Mouse (Mus musculus) cerebellum, adult 2 months (tissue): ENCODE data around the gene Prlh.

Experiments used
- CTCF ChIP-seq: fragments of 200-500 bp; IDR thresholded peaks from 2 replicates; pipeline ENCODE4 v1.5.1; 2011; ENCODE audit warnings: low read depth, mild to moderate bottlenecking, control low read depth, low read length, moderate library complexity, borderline replicate concordance; ENCODE audit not compliant: insufficient read depth
- POLR2A ChIP-seq: fragments of 200-500 bp; IDR thresholded peaks from 2 replicates; pipeline ENCODE4 v1.6.1; 2011; ENCODE audit warnings: low read length, control low read depth, borderline replicate concordance; ENCODE audit not compliant: insufficient read depth

DNA sequence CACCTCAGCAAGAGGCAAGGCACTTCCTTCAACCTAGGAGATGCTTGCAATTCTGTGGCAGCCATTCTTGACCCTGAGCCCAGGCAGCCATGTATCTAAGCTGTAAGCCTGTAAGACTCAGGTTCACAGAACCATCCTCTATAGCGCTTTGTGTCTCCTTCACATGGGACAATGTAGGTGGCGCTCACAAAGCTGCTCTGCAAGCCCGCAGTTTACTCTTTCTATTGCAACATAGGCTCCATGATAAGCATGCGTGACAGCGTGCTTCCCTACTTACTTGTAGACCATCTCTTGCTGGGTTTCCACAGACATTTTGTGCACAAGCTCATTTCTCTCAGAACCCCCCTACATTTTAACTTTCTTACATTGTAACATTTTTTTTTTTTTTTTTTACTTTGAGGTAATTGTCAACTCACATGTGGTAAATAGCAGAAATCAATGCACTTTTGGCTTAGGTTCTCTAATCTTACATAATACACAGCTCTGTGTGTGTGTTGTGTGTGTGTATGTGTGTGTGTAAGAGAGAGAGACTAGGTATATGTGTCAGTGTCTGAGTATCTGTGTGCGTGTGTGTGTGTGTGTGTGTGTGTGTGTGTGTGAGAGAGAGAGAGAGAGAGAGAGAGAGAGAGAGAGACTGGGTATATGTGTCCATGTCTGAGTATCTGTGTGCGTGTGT lies 48.0 kb upstream of the Prlh start:
- TF ChIP-seq POLR2A (no peak), CTCF (no peak)
